Mouse (Mus musculus): ENCODE results near the gene Olfr787. TPM values are rescaled to one million over a fixed set of nuclear protein-coding genes. Genes with fewer than 3 reads are reported as not detected.

Gene Olfr787
- not detected for total RNA-seq (2023)

GRCm38 (mm10) chr10:129461562-129461961 is at the start of gene Olfr787:
Olfr787 (plus strand) TSS chr10:129461862.

GRCm38 (mm10) chr10:129427006-129427405 is 34.7 kb upstream of the Olfr787 start, which contains the start of gene Olfr786:
Olfr786 (plus strand) TSS chr10:129427306.

GRCm38 (mm10) chr10:129470698-129471097 is 9.0 kb downstream of the Olfr787 start, which contains the start of gene Olfr788:
Olfr788 (plus strand) TSS chr10:129470998.

GRCm38 (mm10) chr10:129484452-129484851 is 22.8 kb downstream of the Olfr787 start, which contains the start of gene Olfr789:
Olfr789 (plus strand) TSS chr10:129484752.

GRCm38 (mm10) chr10:129498192-129498591 is 36.5 kb downstream of the Olfr787 start, which contains the start of gene Olfr790:
Olfr790 (plus strand) TSS chr10:129498492.

Other genes with a start within 250 kb of the Olfr787 start
- gene Olfr774, start 225.7 kb upstream of the Olfr787 start, total RNA-seq (2023) = not detected
- not detected for gene Olfr775, start 213.4 kb upstream of the Olfr787 start, total RNA-seq (2023)
- not detected for gene Olfr776, start 202.7 kb upstream of the Olfr787 start, total RNA-seq (2023)
- gene Olfr777, start 190.4 kb upstream of the Olfr787 start, total RNA-seq (2023) = not detected
- not detected for gene Olfr780, start 143.7 kb upstream of the Olfr787 start, total RNA-seq (2023)
- gene Olfr781, start 133.0 kb upstream of the Olfr787 start, total RNA-seq (2023) = not detected
- gene Olfr782, start 113.0 kb upstream of the Olfr787 start, total RNA-seq (2023) = not detected
- under 1 TPM in 1 of 2 experiments, not detected in 1; 0.13 TPM for gene Olfr784, start 77.8 kb upstream of the Olfr787 start, total RNA-seq (2023)
- gene Olfr785, start 56.4 kb upstream of the Olfr787 start, total RNA-seq (2023) = not detected
- gene Olfr786, start 34.6 kb upstream of the Olfr787 start, total RNA-seq (2023) = not detected
- gene Olfr788, start 9.1 kb downstream of the Olfr787 start, total RNA-seq (2023) = not detected
- not detected for gene Olfr789, start 22.9 kb downstream of the Olfr787 start, total RNA-seq (2023)
- not detected for gene Olfr790, start 36.6 kb downstream of the Olfr787 start, total RNA-seq (2023)
- gene Olfr791, start 59.9 kb downstream of the Olfr787 start, total RNA-seq (2023) = not detected
- gene Olfr792, start 77.3 kb downstream of the Olfr787 start, total RNA-seq (2023) = not detected
- not detected for gene Olfr794, start 105.8 kb downstream of the Olfr787 start, total RNA-seq (2023)
- gene Olfr796, start 150.7 kb downstream of the Olfr787 start, total RNA-seq (2023) = not detected
- not detected for gene Olfr798, start 166.1 kb downstream of the Olfr787 start, total RNA-seq (2023)
- gene Olfr799, start 175.6 kb downstream of the Olfr787 start, total RNA-seq (2023) = not detected
- not detected for gene Olfr800, start 195.8 kb downstream of the Olfr787 start, total RNA-seq (2023)
- not detected for gene Olfr801, start 212.0 kb downstream of the Olfr787 start, total RNA-seq (2023)
- not detected for gene Olfr802, start 226.3 kb downstream of the Olfr787 start, total RNA-seq (2023)
- gene Olfr803, start 232.4 kb downstream of the Olfr787 start, total RNA-seq (2023) = not detected
- gene Olfr804, start 241.3 kb downstream of the Olfr787 start, total RNA-seq (2023) = not detected

Measured in neutrophil, adult 83 days (primary cell).